Mouse (Mus musculus) fibroblast of lung, adult 2 months (primary cell): ENCODE measurements around the gene Macrod1.

Experiments
- DNase-seq: peaks from one replicate; pipeline ENCODE4 v3.0.0-alpha.2; 2011; ENCODE audit warnings: low read depth

The Macrod1 gene

GRCm38 (mm10) chr19:7240291-7240690 is 183.7 kb downstream of the Macrod1 start:
- DNase-seq: no peak

- peak; percentile 81 for DNase-seq
These were observed 184.4 kb downstream of the Macrod1 start, which contains the start of gene Naa40 for GRCm38 (mm10) chr19:7240782-7241690. Naa40 (minus strand) TSS chr19:7241183.

- DNase-seq: no peak
These were observed 189.4 kb downstream of the Macrod1 start for GRCm38 (mm10) chr19:7246021-7246420.
